Mouse (Mus musculus): ENCODE measurements at regions not wholly inside any gene's neighbourhood (a gene's known extent, or its start where the extent isn't known, plus 50 kb on each side); places are given as distances from the start of the nearest gene placed in this dataset.
"Not testable (repeated sequence)": the region's sequence is repeated elsewhere in the genome, so short reads cannot be mapped to it uniquely, and the experiment has no call there.

DNA sequence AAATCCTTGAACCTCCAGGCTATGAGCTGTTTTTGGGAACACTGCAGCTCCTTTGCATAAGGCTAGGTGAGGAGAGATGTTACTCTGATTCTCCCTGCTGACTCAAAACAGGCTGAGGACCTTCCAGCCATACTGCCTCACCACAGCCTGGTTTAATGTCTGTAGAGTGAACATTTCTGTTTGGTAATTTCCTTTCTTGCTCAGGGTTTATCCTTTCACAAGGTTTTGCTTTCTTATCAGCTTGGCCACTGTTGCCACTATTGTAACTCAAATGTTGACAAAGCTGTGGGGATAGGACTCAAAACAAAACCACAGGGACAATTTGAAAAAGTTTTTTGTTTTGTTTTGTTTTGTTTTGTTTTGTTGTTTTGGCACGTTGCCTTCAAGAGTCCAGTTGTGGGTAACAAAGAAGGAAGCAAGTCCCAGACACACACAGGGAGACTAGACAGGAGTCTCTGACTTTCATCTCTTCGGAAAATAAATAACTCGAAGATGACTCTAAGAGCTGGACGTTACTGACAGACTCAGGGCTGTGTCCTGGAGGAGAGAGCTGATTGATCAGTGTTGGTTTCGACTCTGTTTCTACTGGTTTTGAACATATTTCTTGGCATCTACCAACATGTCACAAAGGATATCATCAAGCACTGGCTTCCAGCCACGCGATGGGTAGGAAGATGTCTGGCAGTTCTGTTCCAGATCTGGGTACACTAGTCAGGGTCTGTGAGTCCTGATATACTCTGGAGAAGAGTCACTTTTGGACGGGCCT lies 268.9 kb upstream of the Arglu1 start:
- Histone ChIP-seq H3K27me3 (ENCODE audit: control insufficient read depth, insufficient read depth, low read length) (no peaks in the 10 kb centered on the region), H3K9me3 (ENCODE audit: control insufficient read depth, low read length) (no peaks in the 10 kb centered on the region; the same call in 1 of the 2 replicates), H3K27ac (ENCODE audit: low read depth, low read length) (no peak overlapping the region), H3K4me2 (no peak overlapping the region), H3K4me1 (ENCODE audit: control insufficient read depth, insufficient read depth, low read length) (no peaks in the 10 kb centered on the region), H3K4me3 (ENCODE audit: low read depth, low read length) (no peak overlapping the region), H3K9ac (ENCODE audit: low read length) (no peak overlapping the region), H3K36me3 (ENCODE audit: control insufficient read depth, insufficient read depth, low read length) (no peaks in the 10 kb centered on the region)
- DNase-seq (ENCODE audit: low spot score, missing footprints) (no peak), ATAC-seq (ENCODE audit: low FRiP score) (no peak)
- WGBS = 80% methylated on average over 8 of the region's 8 CpGs

DNA sequence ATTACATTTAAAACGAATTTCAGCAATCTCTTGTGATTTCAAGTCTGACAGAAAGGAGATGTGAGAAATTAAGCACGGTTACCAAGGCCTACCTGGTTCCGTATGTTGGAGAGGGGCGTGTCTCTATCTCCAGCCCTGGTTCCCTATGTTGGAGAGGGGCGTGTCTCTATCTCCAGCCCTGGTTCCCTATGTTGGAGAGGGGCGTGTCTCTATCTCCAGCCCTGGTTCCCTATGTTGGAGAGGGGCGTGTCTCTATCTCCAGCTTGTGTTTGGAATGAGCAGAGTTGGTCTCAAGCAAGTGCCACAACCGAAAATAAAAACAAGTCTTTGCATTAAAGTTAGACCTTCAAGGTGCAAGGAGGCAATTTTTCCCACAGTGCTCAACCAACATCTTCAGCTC lies 267.8 kb upstream of the Arglu1 start:
- not testable (repeated sequence) for H3K36me3 ChIP-seq (ENCODE audit: control insufficient read depth, insufficient read depth, low read length); H3K9me3 ChIP-seq (ENCODE audit: control insufficient read depth, low read length); H3K27ac ChIP-seq (ENCODE audit: low read depth, low read length); H3K9ac ChIP-seq (ENCODE audit: low read length); H3K4me2 ChIP-seq; H3K4me1 ChIP-seq (ENCODE audit: control insufficient read depth, insufficient read depth, low read length); DNase-seq (ENCODE audit: low spot score, missing footprints); H3K4me3 ChIP-seq (ENCODE audit: low read depth, low read length); ATAC-seq (ENCODE audit: low FRiP score); H3K27me3 ChIP-seq (ENCODE audit: control insufficient read depth, insufficient read depth, low read length)
- WGBS = 83% methylated on average over 8 of the region's 8 CpGs

DNA sequence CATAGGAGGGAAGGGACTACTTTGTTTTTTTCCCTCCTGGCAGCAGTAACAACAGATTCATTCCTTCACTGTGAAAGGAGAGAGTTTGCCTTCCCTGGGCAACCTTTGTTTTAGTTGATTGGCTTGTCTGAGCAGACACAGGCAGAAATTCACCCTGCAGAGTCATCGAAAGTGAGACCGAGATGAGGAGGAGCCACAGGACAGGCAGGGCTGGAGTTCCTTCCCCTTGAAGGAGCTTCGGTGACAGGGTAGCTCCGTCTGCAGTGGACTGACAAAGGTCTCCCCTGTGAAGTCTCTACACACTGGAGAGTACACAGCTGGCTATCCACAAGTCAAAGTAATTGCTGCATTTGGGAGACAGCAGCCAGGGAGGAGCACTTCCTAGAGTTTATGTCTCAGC lies 261.9 kb upstream of the Arglu1 start:
- ATAC-seq (ENCODE audit: low FRiP score) (no peak), DNase-seq (ENCODE audit: low spot score, missing footprints) (no peak)
- Histone ChIP-seq H3K27me3 (ENCODE audit: control insufficient read depth, insufficient read depth, low read length) (no peaks in the 10 kb centered on the region), H3K27ac (ENCODE audit: low read depth, low read length) (no peak overlapping the region), H3K4me1 (ENCODE audit: control insufficient read depth, insufficient read depth, low read length) (0 out of 2 replicates have a peak, but pooled peaks cover 6% of the 10 kb centered on the region), H3K4me2 (no peak overlapping the region), H3K9ac (ENCODE audit: low read length) (no peak overlapping the region), H3K9me3 (ENCODE audit: control insufficient read depth, low read length) (no peaks in the 10 kb centered on the region; the same call in 1 of the 2 replicates), H3K4me3 (ENCODE audit: low read depth, low read length) (no peak overlapping the region), H3K36me3 (ENCODE audit: control insufficient read depth, insufficient read depth, low read length) (no peaks in the 10 kb centered on the region)
- WGBS = 12% methylated on average over 4 of the region's 4 CpGs

GRCm38 (mm10) chr8:8951186-8951585 lies 260.9 kb upstream of the Arglu1 start:
- WGBS = 67% methylated on average over 9 of the region's 9 CpGs
- Histone ChIP-seq H3K9me3 (ENCODE audit: control insufficient read depth, low read length) (no peaks in the 10 kb centered on the region; the same call in 1 of the 2 replicates), H3K4me3 (ENCODE audit: low read depth, low read length) (no peak overlapping the region), H3K4me2 (no peak overlapping the region), H3K36me3 (ENCODE audit: control insufficient read depth, insufficient read depth, low read length) (no peaks in the 10 kb centered on the region), H3K27ac (ENCODE audit: low read depth, low read length) (no peak overlapping the region), H3K27me3 (ENCODE audit: control insufficient read depth, insufficient read depth, low read length) (no peaks in the 10 kb centered on the region), H3K9ac (ENCODE audit: low read length) (no peak overlapping the region), H3K4me1 (ENCODE audit: control insufficient read depth, insufficient read depth, low read length) (0 out of 2 replicates have a peak, but pooled peaks cover 6% of the 10 kb centered on the region)
- DNase-seq (ENCODE audit: low spot score, missing footprints) = no peak
- no peak for ATAC-seq (ENCODE audit: low FRiP score)

GRCm38 (mm10) chr8:8947516-8948161 lies 257.3 kb upstream of the Arglu1 start:
- Histone ChIP-seq H3K4me3 (ENCODE audit: low read depth, low read length) (no peak overlapping the region), H3K9me3 (ENCODE audit: control insufficient read depth, low read length) (no peaks in the 10 kb centered on the region), H3K4me2 (no peak overlapping the region), H3K9ac (ENCODE audit: low read length) (no peak overlapping the region), H3K4me1 (ENCODE audit: control insufficient read depth, insufficient read depth, low read length) (peaks cover 6% of the 10 kb centered on the region; the same call in 1 of the 2 replicates), H3K36me3 (ENCODE audit: control insufficient read depth, insufficient read depth, low read length) (no peaks in the 10 kb centered on the region), H3K27ac (ENCODE audit: low read depth, low read length) (no peak overlapping the region), H3K27me3 (ENCODE audit: control insufficient read depth, insufficient read depth, low read length) (no peaks in the 10 kb centered on the region)
- no peak for ATAC-seq (ENCODE audit: low FRiP score)
- WGBS = 53% methylated on average over 7 of the region's 7 CpGs
- no peak for DNase-seq (ENCODE audit: low spot score, missing footprints)

DNA sequence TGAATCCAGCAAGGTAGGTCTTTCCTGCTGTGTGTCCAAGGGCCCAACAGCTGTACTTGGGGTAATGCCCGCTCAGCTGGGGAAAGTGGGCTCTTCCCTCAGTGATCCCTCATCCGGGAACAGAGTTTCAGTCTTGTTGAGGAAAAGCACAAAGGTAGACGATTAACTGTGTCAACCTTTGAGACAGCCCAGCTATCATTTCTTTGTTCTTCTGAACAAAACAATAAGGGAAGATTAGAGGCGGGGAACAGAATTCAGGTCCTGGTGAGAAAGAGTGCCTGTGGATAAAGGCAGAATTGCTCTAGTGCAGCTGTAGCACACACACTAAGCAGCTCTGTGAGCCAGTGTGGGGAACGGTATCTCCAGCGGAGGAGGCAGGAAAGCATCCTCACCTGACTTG lies 252.7 kb upstream of the Arglu1 start:
- no peak for ATAC-seq (ENCODE audit: low FRiP score)
- H3K36me3 ChIP-seq (ENCODE audit: control insufficient read depth, insufficient read depth, low read length) = no peaks in the 10 kb centered on the region
- no peak overlapping the region for H3K27ac ChIP-seq (ENCODE audit: low read depth, low read length)
- 40% methylated on average over 6 of the region's 6 CpGs for WGBS
- no peaks in the 10 kb centered on the region for H3K9me3 ChIP-seq (ENCODE audit: control insufficient read depth, low read length)
- no peak overlapping the region for H3K4me3 ChIP-seq (ENCODE audit: low read depth, low read length)
- H3K4me2 ChIP-seq = no peak overlapping the region
- H3K27me3 ChIP-seq (ENCODE audit: control insufficient read depth, insufficient read depth, low read length) = no peaks in the 10 kb centered on the region
- no peak for DNase-seq (ENCODE audit: low spot score, missing footprints)
- no peak overlapping the region for H3K9ac ChIP-seq (ENCODE audit: low read length)
- H3K4me1 ChIP-seq (ENCODE audit: control insufficient read depth, insufficient read depth, low read length) = peaks cover 2% of the 10 kb centered on the region; the same call in 1 of the 2 replicates

- H3K27me3 ChIP-seq (ENCODE audit: control insufficient read depth, insufficient read depth, low read length) = no peaks in the 10 kb centered on the region
- WGBS = 91% methylated on average over 4 of the region's 4 CpGs
Observed at GRCm38 (mm10) chr8:8940899-8941298, 250.6 kb upstream of the Arglu1 start.

GRCm38 (mm10) chr8:8938536-8938935 lies 248.2 kb upstream of the Arglu1 start:
- Histone ChIP-seq H3K36me3 (ENCODE audit: control insufficient read depth, insufficient read depth, low read length) (no peaks in the 10 kb centered on the region), H3K4me1 (ENCODE audit: control insufficient read depth, insufficient read depth, low read length) (no peaks in the 10 kb centered on the region; the same call in 1 of the 2 replicates), H3K27me3 (ENCODE audit: control insufficient read depth, insufficient read depth, low read length) (no peaks in the 10 kb centered on the region), H3K27ac (ENCODE audit: low read depth, low read length) (no peak overlapping the region), H3K9ac (ENCODE audit: low read length) (no peak overlapping the region), H3K4me2 (no peak overlapping the region), H3K4me3 (ENCODE audit: low read depth, low read length) (no peak overlapping the region), H3K9me3 (ENCODE audit: control insufficient read depth, low read length) (no peaks in the 10 kb centered on the region)
- DNase-seq (ENCODE audit: low spot score, missing footprints) = no peak
- 81% methylated on average over 7 of the region's 7 CpGs for whole genome bisulfite sequencing
- ATAC-seq (ENCODE audit: low FRiP score) = no peak

More at GRCm38 (mm10) chr8:8940899-8941298, 250.6 kb upstream of the Arglu1 start:
- no peak overlapping the region for H3K9ac ChIP-seq (ENCODE audit: low read length)
- DNase-seq (ENCODE audit: low spot score, missing footprints) (no peak), ATAC-seq (ENCODE audit: low FRiP score) (no peak)
- H3K4me2 ChIP-seq = no peak overlapping the region
- no peak overlapping the region for H3K4me3 ChIP-seq (ENCODE audit: low read depth, low read length)
- H3K36me3 ChIP-seq (ENCODE audit: control insufficient read depth, insufficient read depth, low read length) = no peaks in the 10 kb centered on the region
- H3K9me3 ChIP-seq (ENCODE audit: control insufficient read depth, low read length) = no peaks in the 10 kb centered on the region
- no peaks in the 10 kb centered on the region; the same call in 1 of the 2 replicates for H3K4me1 ChIP-seq (ENCODE audit: control insufficient read depth, insufficient read depth, low read length)
- H3K27ac ChIP-seq (ENCODE audit: low read depth, low read length) = no peak overlapping the region

GRCm38 (mm10) chr8:8932466-8932865 lies 242.1 kb upstream of the Arglu1 start:
- no peak for DNase-seq (ENCODE audit: low spot score, missing footprints)

More at GRCm38 (mm10) chr8:8932466-8932865, 242.1 kb upstream of the Arglu1 start:
- H3K4me1 ChIP-seq (ENCODE audit: control insufficient read depth, insufficient read depth, low read length) = no peaks in the 10 kb centered on the region
- no peaks in the 10 kb centered on the region for H3K27me3 ChIP-seq (ENCODE audit: control insufficient read depth, insufficient read depth, low read length)
- 79% methylated on average over 3 of the region's 3 CpGs for WGBS
- H3K4me3 ChIP-seq (ENCODE audit: low read depth, low read length) = no peak overlapping the region
- no peak for ATAC-seq (ENCODE audit: low FRiP score)
- H3K9me3 ChIP-seq (ENCODE audit: control insufficient read depth, low read length) = no peaks in the 10 kb centered on the region
- H3K4me2 ChIP-seq = no peak overlapping the region
- no peak overlapping the region for H3K9ac ChIP-seq (ENCODE audit: low read length)
- no peaks in the 10 kb centered on the region for H3K36me3 ChIP-seq (ENCODE audit: control insufficient read depth, insufficient read depth, low read length)
- no peak overlapping the region for H3K27ac ChIP-seq (ENCODE audit: low read depth, low read length)

All from midbrain, embryonic 11.5 days (tissue).